Mouse (Mus musculus) midbrain, postnatal 0 days (tissue): ENCODE results near the gene Rpp14. TPM values are rescaled to one million over a fixed set of nuclear protein-coding genes. Genes with fewer than 3 reads are reported as not detected.

Experiments
- ATAC-seq: fragments of 200-750 bp; cut with Nextera tagmentation; 2 replicates; pipeline ENCODE4 v1.8.0; 2017; ENCODE audit warnings: moderate number of reproducible peaks, mild to moderate bottlenecking, moderate TSS enrichment, moderate library complexity; ENCODE audit not compliant: low FRiP score
- DNase-seq: peaks from one replicate; pipeline ENCODE4 v3.0.0-alpha.2; 2015; ENCODE audit warnings: low spot score
- H3K27ac ChIP-seq: fragments of 300-500 bp; sonication (generic); 2 replicates; pipeline ENCODE4 v1.5.1; 2014; ENCODE audit warnings: low read depth, mild to moderate bottlenecking, low read length, mixed read lengths
- H3K27me3 ChIP-seq: fragments of 300-500 bp; sonication (generic); 2 replicates; pipeline ENCODE4 v1.6.1; 2014; ENCODE audit warnings: low read length, control low read depth, mixed read lengths; ENCODE audit not compliant: insufficient read depth
- H3K36me3 ChIP-seq: fragments of 300-500 bp; sonication (generic); 2 replicates; pipeline ENCODE4 v1.6.1; 2014; ENCODE audit warnings: low read length, control low read depth, mixed read lengths; ENCODE audit not compliant: insufficient read depth
- H3K4me1 ChIP-seq: fragments of 300-500 bp; sonication (generic); 2 replicates; pipeline ENCODE4 v1.6.1; 2014; ENCODE audit warnings: mild to moderate bottlenecking, control low read depth, antibody characterized with exemption, low read length, mixed read lengths; ENCODE audit not compliant: insufficient read depth
- H3K4me2 ChIP-seq: fragments of 300-500 bp; sonication (generic); 2 replicates; pipeline ENCODE4 v1.6.1; 2014; ENCODE audit warnings: low read depth, mild to moderate bottlenecking, low read length, mixed read lengths; ENCODE audit not compliant: poor library complexity, severe bottlenecking
- H3K4me3 ChIP-seq: fragments of 300-500 bp; sonication (generic); 2 replicates; pipeline ENCODE4 v1.5.1; 2014; ENCODE audit warnings: low read depth, mild to moderate bottlenecking, low read length, moderate library complexity
- H3K9ac ChIP-seq: fragments of 300-500 bp; sonication (generic); replicated peaks from 2 replicates; pipeline ENCODE4 v1.6.1; 2014; ENCODE audit warnings: mild to moderate bottlenecking, low read length, moderate library complexity, mixed read lengths; ENCODE audit not compliant: poor library complexity, severe bottlenecking
- H3K9me3 ChIP-seq: fragments of 300-500 bp; sonication (generic); 2 replicates; pipeline ENCODE4 v1.6.1; 2016; ENCODE audit warnings: low read length, control low read depth
- CTCF ChIP-seq: IDR thresholded peaks from 2 replicates; pipeline ENCODE4 v1.5.1; 2016; ENCODE audit warnings: antibody characterized with exemption, mild to moderate bottlenecking
- WGBS: fragments of 180-500 bp; shearing (Covaris S2); extraction: QIAGEN DNeasy Blood & Tissue Kit; methylation state at CpG from one replicate; pipeline ENCODE4 v1.1.7; 2014; 5-methylcytosine and 5-hydroxymethylcytosine counted together
- polyA plus RNA-seq: library from polyadenylated mRNA; unstranded; fragments of >200 nt; fragmentation: Nextera tagmentation; extraction: Ambion mirVana; gene quantifications from 2 replicates; pipeline ENCODE4 v1.2.1, GENCODE M21; 2015
- total RNA-seq: library from RNA; depleted of rRNA; stranded (reverse); fragments of >200 nt; gene quantifications from 2 replicates; pipeline ENCODE4 v1.2.3, GENCODE M21; 2014

Gene Rpp14
- total and polyA plus RNA-seq, 2 experiments from 2014 or later: 20.6 to 39.6 TPM

GRCm38 (mm10) chr14:8038150-8038549 lies 42.0 kb upstream of the Rpp14 start:
- Histone ChIP-seq H3K4me1 (no peaks in the 10 kb centered on the region), H3K27ac (no peak overlapping the region), H3K36me3 (0 out of 2 replicates have a peak, but pooled peaks cover 4% of the 10 kb centered on the region), H3K27me3 (no peaks in the 10 kb centered on the region), H3K9ac (no peak overlapping the region), H3K4me3 (no peak overlapping the region), H3K9me3 (no peaks in the 10 kb centered on the region), H3K4me2 (no peak overlapping the region)
- TF ChIP-seq CTCF: no peak
- ATAC-seq (no peak), DNase-seq (no peak)
- WGBS: 81% methylated on average over 5 of the region's 5 CpGs

GRCm38 (mm10) chr14:8038791-8039448 lies 41.2 kb upstream of the Rpp14 start:
- Histone ChIP-seq H3K9ac (no peak overlapping the region), H3K36me3 (peaks cover 8% of the 10 kb centered on the region; the same call in 1 of the 2 replicates), H3K4me2 (no peak overlapping the region), H3K27me3 (no peaks in the 10 kb centered on the region), H3K27ac (no peak overlapping the region), H3K9me3 (no peaks in the 10 kb centered on the region), H3K4me1 (no peaks in the 10 kb centered on the region), H3K4me3 (no peak overlapping the region)
- 73% methylated on average over 7 of the region's 7 CpGs for WGBS
- ATAC-seq (no peak), DNase-seq (peak; percentile 34)
- no peak for TF ChIP-seq CTCF

- no peak for TF ChIP-seq CTCF
- no peaks in the 10 kb centered on the region for H3K27me3 ChIP-seq
- no peaks in the 10 kb centered on the region for H3K4me1 ChIP-seq
- DNase-seq (no peak), ATAC-seq (no peak)
- no peaks in the 10 kb centered on the region for H3K9me3 ChIP-seq
- H3K4me3 ChIP-seq: no peak overlapping the region
- H3K36me3 ChIP-seq: peaks cover 12% of the 10 kb centered on the region; the same call in 1 of the 2 replicates
- 85% methylated on average over 3 of the region's 3 CpGs for WGBS
- H3K27ac ChIP-seq: no peak overlapping the region
- H3K9ac ChIP-seq: no peak overlapping the region
- H3K4me2 ChIP-seq: no peak overlapping the region
Measured at GRCm38 (mm10) chr14:8040179-8040578, 40.0 kb upstream of the Rpp14 start.

GRCm38 (mm10) chr14:8040911-8041678 lies 39.1 kb upstream of the Rpp14 start:
- no peak overlapping the region for H3K9ac ChIP-seq
- no peak overlapping the region for H3K27ac ChIP-seq
- H3K9me3 ChIP-seq: no peaks in the 10 kb centered on the region
- H3K36me3 ChIP-seq: peaks cover 15% of the 10 kb centered on the region; the same call in 1 of the 2 replicates
- H3K27me3 ChIP-seq: no peaks in the 10 kb centered on the region
- H3K4me3 ChIP-seq: no peak overlapping the region
- H3K4me1 ChIP-seq: no peaks in the 10 kb centered on the region
- no peak for TF ChIP-seq CTCF
- WGBS: 91% methylated on average over 12 of the region's 12 CpGs
- H3K4me2 ChIP-seq: no peak overlapping the region
- DNase-seq (no peak), ATAC-seq (no peak)

GRCm38 (mm10) chr14:8042120-8042519 lies 38.0 kb upstream of the Rpp14 start:
- DNase-seq (no peak), ATAC-seq (no peak)
- 92% methylated on average over 2 of the region's 2 CpGs for WGBS
- H3K27ac ChIP-seq: no peak overlapping the region
- no peak overlapping the region for H3K4me2 ChIP-seq
- no peak for TF ChIP-seq CTCF
- no peaks in the 10 kb centered on the region for H3K27me3 ChIP-seq
- H3K9ac ChIP-seq: no peak overlapping the region
- H3K36me3 ChIP-seq: peaks cover 23% of the 10 kb centered on the region
- H3K4me3 ChIP-seq: no peak overlapping the region
- H3K4me1 ChIP-seq: no peaks in the 10 kb centered on the region
- H3K9me3 ChIP-seq: no peaks in the 10 kb centered on the region

- WGBS: 95% methylated on average over 9 of the region's 9 CpGs
- no peaks in the 10 kb centered on the region for H3K27me3 ChIP-seq
- H3K27ac ChIP-seq: no peak overlapping the region
- no peak for ATAC-seq
- no peak for TF ChIP-seq CTCF
- no peak overlapping the region for H3K4me3 ChIP-seq
- H3K9me3 ChIP-seq: no peaks in the 10 kb centered on the region
- H3K4me2 ChIP-seq: no peak overlapping the region
- H3K36me3 ChIP-seq: peaks cover 25% of the 10 kb centered on the region
- H3K4me1 ChIP-seq: no peaks in the 10 kb centered on the region
- no peak for DNase-seq
- no peak overlapping the region for H3K9ac ChIP-seq
Measured at GRCm38 (mm10) chr14:8042577-8042976, 37.6 kb upstream of the Rpp14 start.
